Mouse (Mus musculus): ENCODE results near the gene Ryr3.
"Not testable (repeated sequence)": the region's sequence is repeated elsewhere in the genome, so short reads cannot be mapped to it uniquely, and the experiment has no call there.

The Ryr3 gene

DNA sequence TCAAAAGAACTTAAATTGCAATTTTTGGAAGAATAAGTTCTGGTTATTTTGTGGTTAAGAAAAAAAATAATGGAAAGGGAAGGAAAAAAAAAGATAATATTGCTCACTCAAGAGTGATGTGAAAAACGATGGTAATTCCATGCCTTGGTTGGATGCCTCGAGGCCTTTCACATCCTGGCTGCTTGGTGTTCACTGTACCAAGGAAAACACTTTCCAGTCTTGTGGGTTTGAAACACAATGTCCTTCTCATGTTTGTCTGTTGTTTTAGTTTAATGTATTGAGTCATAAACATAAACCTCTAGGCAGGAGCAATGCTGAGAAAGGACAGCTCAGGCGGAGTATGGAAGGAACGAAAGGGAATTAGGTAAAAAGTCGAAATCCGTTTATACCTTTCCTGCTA, 122.8 kb downstream of the Ryr3 start:
- DNase-seq = no peak

DNA sequence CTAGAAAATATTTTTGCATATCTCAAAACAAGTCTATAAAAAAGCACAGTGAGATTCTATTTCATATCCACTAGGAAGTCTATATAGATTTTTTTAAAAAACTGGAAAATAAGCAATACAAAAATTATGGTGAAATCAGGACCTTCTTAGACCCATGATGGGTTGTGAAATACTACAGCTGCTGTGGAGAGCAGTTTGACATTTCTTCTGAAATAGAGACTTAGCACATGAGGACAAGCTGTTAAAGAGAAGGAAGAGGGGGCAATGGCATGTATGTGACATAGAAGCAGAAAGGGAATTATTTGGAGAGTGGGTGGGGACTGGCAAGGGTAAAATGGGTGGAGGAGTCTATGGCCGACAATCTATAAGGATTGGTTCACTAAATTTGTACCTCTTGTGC, 124.1 kb downstream of the Ryr3 start:
- no peak for DNase-seq

DNA sequence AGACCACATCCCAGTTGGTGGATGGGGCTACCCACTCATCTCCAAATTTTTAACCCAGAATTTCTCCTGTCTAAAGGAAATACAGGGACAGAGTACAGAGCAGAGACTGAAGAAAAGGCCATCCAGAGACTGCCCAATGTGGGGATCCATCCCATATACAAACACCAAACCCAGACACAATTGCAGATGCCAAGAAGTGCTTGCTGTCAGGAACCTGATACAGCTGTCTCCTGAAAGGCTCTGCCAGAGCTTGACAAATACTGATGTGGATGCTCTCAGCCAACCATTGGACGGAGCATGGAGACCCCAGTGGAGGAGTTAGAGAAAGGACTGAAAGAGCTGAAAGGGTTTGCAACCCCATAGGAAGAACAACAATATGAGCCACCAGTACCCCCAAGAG, 125.6 kb downstream of the Ryr3 start:
- not testable (repeated sequence) for DNase-seq

DNA sequence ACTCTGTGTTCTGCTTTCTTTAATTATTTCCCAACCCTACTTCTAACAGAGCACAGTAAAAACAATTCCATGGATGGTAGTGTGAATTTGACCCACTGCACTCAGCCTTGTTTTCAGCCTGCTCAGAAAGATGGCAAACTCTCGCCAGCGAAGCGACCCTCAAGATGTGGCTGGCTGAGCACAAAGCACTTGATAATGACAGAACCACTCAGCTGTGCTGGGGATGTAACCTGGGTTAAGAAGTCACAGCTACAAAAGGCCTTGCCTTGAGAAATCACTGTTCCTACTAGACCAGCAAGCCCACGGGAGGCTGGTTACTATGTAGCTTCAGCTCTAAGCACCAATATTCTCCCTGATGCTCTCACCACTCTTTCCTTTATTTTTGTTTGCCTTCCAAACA, 140.5 kb downstream of the Ryr3 start:
- DNase-seq = no peak

DNA sequence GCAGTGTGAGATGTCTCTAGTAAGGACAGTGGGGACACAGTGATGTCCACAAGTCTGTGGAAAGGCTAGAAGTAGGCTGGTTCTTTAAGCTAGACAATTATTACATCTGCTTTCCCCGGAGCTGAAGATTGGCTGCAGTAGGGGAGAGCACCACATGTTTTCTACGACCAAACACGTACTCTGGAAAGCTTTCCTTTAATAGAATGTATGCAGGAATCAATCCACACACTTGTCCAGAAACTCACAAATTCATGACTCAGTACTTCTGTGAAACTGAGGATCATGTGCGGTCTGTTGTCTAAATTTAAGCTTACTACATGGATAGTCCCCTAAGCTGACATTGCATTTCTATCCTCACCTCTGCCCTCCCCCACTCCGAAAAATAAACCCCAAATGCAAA, 157.5 kb downstream of the Ryr3 start:
- DNase-seq = no peak

DNA sequence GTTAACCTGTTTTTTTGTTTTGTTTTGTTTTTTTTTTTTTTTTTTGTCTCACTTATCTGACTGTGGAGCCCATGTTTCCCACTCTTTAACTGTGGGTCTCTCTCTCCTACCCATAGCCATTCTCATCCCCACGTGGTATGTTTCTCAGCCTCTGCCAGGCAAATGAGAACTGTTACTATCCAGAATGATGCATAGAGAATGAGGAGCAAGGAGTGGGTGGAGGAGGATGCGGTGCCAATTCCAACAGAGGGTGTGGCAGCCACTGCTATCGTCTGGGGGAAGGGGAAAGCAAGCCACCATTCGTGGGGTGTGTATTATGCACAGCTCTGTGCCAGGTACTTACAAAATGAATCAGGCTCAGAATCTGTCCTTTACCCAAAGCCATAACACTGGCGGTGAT, 158.0 kb downstream of the Ryr3 start:
- peak; percentile 71 for DNase-seq

DNA sequence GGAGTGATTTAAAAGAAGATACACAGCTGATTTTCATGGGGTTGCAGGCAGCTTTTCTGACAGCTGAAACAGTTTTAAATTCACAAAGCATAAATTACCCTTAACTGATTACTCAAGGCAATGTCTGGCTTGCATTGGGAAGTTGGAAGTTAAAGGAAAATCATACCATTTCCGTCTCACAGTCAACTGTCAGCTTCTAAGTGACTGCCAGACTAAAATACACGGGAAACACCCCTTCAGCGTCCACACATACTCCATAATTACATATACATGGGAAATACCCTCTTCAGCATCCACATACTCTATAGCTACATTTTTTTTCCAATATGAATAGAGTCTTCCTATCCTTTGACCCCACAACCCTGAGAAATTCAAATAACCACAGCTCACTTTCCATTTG, 158.8 kb downstream of the Ryr3 start:
- DNase-seq = no peak

DNA sequence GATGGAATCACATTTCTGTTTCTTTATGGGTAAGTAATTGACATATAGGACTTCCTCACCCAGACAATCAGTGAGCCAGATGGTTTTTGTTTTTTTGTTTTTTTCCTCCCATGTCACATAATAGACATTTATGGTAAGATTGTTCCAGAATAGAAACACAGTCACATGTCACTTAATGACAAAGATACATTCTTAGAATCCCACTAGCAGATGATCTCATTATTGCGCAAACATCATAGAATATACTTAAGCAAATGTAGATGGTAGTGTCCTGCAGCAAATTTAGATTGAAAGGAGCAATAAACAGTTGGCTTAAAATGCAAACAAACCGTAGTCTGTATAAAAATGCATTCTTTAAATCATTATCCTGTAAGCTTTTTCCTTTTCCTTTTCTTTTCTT, 161.3 kb downstream of the Ryr3 start:
- no peak for DNase-seq

DNA sequence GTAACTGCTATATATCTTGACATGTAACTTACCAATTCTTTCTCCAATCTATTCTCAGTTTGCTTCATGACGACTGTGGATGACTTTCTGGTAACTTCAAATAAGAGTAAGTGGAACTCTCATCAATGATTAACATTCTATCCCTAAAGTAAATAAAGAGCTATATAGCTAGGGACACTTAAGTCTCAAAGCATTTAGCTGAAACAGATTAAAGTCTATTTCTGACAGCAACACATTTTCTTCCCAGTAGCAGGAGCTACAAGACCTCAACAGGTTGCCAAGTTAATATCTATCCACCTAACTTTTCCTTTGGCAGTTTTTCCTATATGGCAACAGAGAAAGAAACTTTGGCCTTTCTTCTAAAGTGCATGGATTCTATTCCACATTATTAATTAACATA, 167.1 kb downstream of the Ryr3 start:
- DNase-seq = no peak

DNA sequence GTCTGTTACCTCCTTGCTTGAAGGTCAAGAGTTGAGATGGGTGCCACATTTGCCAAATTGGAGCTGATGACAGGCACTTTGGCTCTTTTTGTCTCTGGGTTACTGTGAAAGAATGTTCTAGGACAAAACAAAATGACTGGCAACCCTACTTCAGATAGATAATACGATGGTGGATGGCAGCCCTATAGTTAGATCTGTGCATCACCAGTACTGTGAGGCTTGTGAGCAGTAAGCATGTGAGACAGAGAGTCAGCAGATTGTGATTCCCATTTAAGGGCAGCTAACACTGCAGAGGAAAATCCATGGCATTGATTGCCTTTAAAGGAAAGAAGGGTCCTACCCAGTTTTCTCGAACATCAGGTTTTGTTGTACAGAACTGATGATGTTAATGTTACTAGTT, 180.3 kb downstream of the Ryr3 start:
- DNase-seq = no peak

DNA sequence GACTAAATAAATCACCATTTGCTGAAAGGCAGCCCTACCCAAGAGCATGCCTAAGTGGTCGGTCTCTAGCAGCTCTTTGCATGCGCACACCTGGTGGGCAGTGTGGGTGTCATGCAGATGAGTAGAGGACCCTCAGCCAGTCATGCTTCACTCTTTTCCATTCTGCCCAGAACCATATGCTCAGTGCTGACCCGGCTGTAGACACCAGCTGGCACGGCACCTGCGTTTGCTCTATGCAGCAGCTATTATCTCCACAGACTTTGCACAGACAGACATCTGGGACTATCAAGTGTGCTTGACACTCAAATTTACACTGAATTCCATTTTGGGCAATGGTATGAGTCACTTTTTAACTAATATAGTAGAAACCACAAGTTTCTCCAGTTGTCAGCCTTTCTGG, 186.2 kb downstream of the Ryr3 start:
- no peak for DNase-seq

DNA sequence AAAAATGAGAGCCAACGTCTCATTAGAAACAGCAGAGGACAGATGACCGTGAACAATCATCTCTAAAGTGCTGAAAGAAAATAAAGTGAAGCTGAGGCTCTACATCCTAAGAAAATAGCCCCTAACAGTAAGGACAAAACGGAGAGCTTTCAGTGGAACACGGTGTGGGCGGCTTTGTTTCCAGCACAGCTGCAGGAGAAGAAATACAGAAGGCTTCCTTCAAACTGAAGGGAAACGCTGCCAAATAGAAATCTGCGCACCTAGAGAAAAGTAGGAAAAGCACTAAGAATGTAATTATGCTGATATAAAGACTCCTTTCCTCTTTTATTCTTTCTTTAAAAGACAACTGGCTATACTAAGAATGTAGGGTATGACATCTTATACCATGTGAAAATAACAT, 197.0 kb downstream of the Ryr3 start:
- DNase-seq = peak; percentile 40

DNA sequence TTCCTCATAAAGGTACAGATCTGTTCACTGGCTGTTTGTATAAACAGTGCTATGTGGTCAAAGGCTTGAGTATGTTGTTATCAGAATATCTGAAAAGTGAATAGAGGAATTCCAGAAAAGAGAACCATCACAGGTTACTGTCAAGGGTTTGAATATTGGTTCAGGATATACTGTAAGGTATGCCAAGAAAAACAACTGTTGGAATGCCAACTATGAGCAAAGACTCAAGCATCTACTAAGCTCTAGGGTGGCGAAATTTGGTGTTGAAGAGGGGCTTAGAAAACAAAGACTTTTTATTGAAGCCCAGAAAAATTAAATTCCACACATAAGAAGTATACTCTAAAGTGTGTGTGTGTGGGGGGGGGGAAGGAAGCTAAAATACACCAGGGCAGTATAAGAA, 198.6 kb downstream of the Ryr3 start:
- no peak for DNase-seq

DNA sequence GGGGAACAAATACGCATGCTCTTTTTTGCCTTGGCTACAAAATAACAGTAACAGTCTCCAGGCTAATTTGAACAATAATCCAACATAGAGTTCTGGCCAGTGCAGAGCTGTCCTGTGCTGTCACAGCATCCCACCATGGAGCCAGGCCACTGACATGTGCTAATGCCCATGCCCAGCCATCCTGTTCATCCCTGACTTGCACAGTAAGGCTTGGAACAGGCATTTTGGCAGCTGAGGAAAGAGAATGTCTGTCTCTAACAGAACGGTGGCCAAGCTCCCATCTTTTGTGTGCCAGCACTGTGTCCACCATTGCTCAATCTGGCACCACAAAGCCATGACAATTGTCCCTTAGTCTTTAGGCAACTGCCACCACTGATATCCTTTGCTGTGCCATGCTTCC, 200.7 kb downstream of the Ryr3 start:
- no peak for DNase-seq

DNA sequence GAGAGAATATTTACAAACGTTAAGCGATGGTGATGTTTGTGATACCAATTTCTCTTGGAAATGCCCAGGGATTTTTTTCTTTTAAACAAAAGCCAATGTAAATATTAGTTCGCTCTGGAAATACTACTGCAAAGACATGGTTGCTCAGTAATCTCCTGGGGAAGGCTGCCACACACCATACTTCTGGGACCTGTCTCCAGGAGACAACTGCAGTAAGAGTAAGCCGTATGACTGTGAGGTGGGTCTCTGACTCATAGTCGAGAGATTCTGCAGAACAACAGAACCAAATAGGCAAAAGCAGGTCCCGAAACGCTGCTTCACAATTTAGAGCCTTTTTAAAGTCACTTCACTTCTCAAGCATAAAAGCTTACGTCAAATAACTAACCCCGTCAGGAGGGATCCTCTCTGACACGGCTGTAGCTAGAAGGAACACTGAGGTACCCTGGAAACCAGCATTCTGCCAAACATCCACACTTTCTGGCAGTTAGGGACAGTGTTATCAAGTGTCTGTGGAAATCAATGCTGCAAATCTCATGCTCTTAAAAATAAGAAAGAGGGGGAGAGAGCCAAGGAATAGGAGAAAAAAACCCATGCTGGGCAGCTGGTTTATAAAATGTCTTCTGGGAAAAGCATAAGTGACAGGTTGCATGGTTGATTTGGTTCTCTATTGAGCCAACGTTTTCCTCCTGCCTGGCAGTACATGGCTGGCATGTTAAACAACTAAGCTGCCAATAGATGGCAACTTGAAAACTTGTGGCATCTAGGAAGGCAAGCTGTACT, 207.7 kb downstream of the Ryr3 start:
- no peak for DNase-seq

DNA sequence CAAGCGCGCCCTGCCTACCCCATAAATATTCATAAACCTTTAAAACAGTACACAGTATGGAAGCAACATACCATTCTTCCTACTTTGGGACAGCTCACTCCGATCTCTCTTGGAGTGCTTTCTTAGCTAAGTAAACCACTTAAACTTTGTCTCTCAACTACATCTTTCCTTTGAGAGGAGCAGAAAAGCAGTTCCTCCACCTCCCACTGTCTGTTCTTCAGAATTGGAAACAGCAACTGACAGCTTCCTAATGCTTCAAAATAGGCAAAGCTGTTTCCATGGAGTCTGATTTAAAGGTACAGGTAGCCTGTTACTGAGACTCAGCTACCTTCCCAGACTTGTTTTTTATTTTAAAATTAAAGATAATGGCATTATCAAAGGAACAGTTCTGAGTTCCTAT, 218.4 kb downstream of the Ryr3 start:
- DNase-seq = no peak

DNA sequence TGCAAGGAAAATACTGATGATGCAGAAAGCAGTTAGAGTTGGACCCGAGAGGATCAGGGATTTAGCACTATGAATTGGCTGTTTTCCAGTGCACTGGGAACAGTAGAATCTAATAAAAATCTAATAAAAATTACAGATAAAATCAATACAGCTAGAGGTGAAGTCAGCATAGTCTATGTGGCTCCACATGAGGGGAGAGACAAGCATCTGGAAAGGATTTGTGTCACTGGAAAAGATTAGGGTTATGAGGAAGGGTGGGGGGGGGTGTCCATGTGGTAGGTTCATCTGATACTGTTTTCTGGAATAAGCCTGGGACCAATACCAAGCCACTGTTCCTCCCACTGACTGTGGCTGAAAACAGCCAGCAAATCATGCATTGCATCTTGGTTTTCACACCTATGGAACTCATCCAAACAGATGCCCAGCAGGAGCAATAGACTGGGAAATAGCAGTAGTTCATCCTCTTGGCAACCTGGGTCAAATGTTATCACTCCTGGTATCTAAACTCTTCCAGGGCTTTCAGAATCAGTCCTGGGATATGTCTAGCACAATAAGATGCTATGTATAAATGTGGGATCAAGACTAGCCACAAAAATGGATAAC, 233.9 kb downstream of the Ryr3 start:
- DNase-seq = no peak

DNA sequence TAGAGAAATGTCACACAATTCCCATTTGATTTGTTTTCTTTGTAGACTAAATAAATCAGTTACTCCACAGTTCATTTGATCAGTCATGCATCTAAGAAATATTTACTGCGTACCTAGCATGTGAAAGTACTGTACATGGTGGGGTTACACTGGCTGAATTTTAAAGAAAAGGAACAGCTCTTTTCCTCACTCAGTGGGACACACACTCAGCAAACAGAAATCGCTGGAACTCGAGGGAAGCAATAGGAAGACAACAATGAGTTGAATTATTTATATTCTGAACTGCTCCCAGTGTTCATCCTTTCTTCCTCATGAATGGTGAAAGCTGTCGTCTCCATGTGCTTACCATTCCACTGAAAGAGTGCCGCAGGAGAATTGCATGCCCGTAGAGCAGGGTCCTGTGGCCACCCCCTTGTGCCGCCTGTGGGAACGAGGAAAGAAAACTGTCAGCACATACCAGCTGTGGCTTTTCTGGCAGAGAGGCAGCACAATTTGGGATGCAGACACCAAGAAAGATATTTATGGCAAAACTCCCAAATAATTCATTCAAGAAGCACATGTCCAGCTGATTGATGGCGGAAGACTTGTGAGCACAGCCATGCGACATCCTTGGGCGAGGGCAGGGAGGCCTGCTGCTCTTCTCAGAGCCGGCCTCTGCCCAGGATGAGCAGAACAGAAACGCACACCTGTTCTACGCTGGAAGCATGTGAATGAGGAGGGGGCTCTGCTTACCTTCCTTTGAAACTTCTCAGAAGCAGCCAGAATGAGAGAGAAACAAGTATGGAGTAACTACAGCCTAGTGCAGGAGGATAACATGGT, 249.9 kb downstream of the Ryr3 start:
- no peak for DNase-seq

DNA sequence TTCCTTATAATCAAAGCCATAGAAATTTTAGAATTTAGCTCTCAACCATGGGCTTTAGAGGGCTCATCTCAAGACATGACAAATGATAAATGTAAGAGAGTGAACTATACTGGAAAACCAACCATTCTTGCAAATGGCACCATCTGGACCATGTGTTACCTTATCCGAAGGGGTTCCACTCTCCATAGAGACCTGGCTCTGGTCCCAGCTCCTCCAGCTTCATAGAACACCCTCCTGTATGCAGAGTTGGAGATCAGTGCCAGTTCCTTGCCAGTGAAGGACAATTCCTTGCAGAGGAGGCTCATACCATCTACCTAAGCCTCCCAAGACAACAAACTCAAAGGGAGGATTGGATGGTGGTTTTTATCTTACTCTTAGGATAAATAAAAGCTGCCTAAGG, 268.0 kb downstream of the Ryr3 start:
- no peak for DNase-seq

DNA sequence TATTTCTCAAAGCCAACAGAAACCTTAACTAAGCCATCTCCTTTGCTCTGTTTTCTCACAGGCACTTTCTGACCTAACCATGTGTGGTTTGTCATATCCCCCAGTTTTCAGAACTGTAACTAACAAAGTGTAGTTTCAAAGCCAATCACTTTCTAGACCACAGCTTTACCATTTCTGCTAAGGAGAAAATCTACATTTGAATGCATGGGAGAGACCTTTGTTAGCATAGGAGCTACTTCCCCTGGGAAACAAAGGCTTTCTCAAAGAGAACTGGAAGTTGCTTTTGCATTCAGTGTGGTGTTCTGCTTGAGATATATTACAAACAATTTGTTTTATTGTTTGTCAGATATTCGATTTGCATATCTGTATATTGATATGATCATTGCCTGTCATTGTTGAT, 285.1 kb downstream of the Ryr3 start:
- no peak for DNase-seq

DNA sequence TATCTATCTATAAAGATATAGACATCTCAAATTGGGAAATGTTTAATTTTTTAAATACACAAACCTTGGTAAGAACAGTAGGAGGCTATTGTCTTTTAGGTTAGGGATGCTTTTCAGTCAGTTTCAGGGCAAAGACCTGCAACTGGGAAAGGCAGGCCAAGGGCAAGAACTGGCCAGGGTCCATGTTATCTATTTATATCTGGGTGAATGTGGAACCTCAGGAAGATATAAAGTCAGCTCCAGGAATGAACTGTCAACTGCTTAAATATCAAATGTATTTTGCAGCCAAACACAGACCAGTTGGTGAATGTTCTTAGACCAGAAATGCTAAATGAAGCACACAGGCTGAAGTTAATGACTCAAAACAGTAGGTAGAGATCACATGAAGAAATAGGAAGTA, 303.1 kb downstream of the Ryr3 start:
- no peak for DNase-seq

DNA sequence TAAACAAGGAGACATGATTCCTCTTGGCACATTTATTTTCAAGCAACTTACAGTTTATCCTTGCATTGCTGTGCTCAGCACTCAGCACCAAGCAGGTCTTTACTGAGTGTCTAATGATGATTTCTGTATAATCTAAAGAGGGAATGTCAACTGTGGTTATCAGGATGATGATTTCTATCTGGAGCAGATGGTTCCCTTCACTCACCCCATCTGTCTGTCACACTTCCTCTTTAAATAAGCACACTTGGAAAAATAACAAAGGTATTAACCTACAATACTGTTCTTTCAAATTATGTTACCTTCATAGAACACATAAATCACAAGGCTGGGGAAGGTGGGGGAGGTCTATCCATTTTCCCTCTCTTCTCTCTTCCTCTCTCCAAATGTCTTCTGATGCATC, 304.3 kb downstream of the Ryr3 start:
- no peak for DNase-seq

DNA sequence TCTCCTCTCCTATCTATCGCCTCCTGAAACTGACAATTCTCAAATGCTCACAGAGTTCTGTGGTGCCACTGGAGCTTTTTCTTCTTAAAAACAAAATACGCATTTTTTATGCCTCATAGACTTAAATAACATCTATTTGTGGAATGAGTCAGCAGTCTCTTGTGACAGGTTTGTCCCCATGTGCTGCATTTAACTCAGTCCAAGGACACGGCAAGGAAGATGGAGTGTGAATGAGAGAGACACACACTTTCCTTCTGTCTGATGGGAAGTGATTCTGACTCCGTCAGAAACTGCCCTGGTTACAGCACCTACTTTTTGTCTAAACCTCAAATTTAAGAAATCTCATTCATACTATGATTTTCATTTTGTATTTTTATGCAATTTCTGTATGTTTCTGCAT, 306.3 kb downstream of the Ryr3 start:
- no peak for DNase-seq

DNA sequence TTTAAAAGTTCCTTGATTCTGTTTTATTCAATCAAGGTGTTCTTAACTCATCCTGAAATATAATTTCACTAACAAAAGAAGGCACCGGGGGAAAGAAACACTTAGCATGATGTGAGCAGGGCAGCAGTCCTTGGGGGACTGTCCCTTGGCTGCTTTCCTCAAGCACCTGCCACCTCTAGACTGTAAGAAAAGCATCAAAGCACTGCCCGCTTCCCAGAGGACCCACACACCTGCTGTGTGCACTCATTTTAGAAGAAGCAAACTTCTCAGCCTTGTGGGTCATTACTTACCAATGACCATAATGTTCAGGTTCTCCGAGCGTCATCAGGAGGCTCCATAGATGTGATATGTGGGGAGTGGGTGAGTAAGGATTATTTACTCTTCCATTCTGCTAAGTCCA, 307.8 kb downstream of the Ryr3 start:
- DNase-seq = no peak

Measured in right cerebral cortex, adult 18-20 months (tissue).